Mouse (Mus musculus): Measurements from ENCODE around the gene Zfp654.
"Not testable (repeated sequence)": the region's sequence is repeated elsewhere in the genome, so short reads cannot be mapped to it uniquely, and the experiment has no call there.

Zfp654 gene

DNA sequence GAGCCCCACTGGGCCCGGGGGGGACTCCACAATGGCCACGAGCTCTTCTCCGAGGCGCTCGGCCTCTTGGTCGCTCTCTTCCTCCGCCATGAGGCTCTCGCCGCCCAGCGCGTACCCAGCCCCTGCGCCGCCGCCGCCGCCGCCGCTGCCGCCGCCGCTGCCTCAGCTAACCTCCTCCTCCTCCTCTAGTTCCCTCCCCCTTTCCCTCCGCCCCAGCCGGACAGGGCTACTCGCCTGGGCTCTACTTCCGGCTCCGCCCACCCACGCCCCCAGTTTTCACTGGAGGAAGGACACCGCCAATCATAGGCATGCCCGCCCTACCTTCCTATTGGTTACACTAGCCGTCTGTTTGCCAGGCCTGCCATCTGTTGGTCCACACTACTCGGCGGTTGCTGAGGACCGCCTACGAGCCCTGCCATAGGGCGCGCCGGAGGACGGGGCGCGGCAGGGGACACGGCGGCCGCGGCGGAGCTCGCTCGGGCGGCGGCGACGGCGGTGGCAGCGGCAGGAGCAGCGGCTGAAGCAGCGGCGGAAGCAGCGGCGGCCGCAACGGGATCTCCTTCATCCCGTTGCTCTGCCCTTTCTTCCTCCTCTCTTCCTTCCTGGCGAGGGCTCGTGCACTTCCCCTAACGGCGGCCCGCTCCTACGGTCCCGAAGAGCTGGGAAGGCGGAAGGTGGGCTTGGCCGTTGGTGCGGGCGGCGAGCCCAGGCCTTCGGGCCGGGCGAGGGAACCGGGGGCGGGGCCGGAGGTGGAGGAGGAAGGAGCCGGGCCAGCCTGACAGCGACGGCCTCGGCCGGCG, at the start of gene Zfp654, which contains the start of gene Cggbp1:
TSS of gene Zfp654 (minus strand) at position 90 of the 800 bp plus-strand sequence.
TSS of gene Cggbp1 (plus strand) at position 434 of the 800 bp plus-strand sequence.
- DNase-seq (ENCODE audit: low read depth, low spot score): peak; percentile 99

DNA sequence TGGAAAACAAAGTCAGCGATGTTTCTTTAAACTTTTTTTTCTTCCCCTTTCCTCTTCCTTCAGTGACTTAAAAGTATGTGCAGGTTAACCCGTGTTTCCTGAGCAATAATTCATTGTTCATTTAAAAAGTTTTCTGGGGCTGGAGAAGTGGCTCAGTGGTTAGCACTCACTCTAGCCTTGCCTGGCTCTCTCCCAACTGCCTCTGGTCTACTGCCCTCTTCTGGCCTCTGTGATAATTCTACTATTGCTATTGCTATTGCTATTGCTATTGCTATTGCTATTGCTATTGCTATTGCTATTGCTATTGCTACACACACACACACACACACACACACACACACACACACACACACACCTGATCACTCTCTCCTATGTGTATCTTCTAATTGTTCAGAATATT, 47.6 kb upstream of the Zfp654 start:
- no peak for DNase-seq (ENCODE audit: low read depth, low spot score)

DNA sequence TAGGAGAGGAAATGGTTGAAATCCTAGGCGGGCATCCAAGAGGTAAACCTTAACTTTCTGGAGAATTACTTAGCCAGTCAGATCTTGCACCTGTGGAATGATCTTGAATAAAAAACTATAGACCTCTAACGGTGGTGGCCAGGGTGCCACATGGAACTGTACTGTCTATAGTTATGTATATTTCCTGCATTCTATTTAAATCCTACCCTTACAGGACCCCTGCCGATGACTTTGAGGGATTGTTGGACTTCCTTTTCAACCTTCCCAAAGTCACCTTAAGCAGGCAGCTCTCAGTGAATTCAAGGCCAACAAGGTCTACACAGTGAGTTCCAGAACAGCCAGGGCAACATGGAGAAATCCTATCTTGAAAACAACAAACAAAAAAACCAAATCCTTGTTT, 38.0 kb upstream of the Zfp654 start:
- DNase-seq (ENCODE audit: low read depth, low spot score): no peak

DNA sequence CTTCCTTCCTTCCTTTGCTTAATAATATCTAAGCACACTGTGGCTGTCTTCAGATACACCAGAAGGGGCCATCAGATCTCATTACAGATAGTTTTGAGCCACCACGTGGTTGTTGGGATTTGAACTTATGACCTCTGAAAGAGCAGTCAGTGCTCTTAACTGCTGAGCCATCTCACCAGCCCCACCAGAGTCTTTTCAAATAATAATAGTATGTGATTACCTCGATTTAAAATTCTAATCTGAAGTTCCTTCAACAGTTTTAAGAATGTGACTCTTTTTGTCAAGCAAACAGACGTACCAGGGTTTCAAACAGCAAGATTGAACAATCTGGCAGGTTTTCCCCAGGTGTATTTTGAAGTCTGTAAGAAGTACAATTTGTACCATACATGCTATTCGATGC, 34.1 kb upstream of the Zfp654 start:
- no peak for DNase-seq (ENCODE audit: low read depth, low spot score)

DNA sequence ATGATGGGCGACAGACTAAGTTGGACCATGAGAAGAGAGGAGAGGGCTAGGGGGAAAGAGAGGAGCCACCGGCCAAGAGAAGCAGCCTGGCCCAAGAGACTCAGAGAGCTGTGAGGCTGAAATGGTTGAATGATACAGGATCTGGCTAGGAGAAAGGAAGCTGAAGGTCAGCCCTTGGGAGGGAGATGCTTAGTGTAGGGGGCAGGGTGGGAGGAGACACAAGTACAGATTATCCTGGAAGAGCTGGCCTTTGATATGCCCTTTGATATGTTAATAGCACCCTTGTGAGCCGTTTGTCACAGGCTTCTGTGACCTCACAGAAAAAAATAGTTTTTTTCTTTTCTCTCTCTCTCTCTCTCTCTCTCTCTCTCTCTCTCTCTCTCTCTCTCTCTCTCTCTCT, 33.7 kb upstream of the Zfp654 start:
- DNase-seq (ENCODE audit: low read depth, low spot score): no peak

DNA sequence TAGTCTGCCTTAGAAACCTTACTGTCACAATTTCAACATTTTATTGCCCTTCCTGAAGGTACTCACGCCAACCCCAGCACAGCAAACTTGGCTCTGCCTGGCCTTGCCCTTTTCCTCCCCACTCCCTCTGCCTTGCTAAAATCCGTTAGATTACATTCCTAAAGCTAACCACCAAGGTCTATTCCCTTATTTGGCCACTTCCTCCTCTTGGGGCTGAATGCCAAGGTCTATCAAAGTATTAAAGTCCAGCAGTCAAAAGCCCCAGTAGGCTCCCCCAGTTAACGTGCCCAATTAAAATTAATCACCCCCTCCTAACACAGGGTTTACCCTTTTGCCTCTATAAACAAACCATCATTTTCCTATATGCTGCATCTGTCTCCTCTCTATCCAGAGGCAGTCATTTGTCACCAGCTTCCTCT, 33.0 kb upstream of the Zfp654 start:
- DNase-seq (ENCODE audit: low read depth, low spot score): no peak

DNA sequence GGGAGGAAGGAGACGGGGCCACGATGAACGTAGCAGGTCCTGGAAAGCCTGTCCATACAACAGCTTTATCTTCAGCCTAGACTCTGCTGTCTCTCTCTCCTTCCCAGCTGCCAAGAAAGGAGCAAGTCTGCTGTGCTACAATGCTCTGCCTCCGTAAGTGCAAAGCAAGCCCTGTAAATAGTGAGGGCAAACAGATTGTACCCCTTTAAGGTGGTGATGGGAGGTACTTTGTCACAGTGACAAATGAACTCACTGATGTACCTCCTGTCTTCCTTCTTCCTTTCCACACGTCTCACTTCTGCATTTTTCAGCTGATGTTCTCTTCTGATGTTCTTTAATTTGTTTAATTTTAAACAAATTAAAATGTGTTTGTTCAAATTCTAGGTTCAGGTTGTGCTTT, 32.4 kb upstream of the Zfp654 start:
- no peak for DNase-seq (ENCODE audit: low read depth, low spot score)

DNA sequence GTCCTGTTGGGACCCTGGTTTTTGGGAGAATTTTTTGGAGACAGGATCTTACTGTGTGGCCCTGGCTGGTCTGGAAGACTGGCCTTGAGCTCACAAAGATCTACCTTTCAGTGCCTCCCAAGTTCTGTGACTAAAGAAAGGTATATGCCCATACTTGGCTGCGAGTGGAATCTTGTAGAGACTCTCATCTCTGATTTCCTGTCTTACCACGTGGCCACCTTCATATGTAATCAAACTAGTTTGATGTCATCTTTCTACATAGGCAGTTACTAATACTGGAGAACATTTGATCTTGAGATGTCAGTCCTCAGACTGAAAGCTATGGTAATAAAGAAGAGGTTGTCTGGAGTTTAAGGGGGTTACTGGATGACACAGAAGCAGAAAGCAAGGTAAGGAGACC, 30.0 kb upstream of the Zfp654 start:
- DNase-seq (ENCODE audit: low read depth, low spot score): no peak

DNA sequence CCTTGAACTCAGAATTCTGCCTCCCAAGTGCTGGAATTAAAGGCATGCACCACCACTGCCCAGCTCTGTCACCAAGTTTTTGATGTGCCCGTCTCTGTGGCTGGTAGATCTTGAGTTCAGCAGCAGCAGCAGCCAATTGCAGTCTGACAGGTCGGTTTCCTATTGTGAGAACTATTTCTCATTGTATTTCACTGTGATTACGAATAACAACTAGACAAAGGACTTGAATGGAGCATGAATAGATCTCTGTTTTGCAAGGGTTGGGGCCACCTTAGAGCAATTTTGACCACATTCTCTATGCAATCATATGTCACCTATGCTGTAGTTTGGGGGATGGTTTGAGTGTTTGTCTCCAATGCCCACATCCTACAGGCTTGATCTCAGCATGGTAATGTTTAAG, 29.5 kb upstream of the Zfp654 start:
- no peak for DNase-seq (ENCODE audit: low read depth, low spot score)

DNA sequence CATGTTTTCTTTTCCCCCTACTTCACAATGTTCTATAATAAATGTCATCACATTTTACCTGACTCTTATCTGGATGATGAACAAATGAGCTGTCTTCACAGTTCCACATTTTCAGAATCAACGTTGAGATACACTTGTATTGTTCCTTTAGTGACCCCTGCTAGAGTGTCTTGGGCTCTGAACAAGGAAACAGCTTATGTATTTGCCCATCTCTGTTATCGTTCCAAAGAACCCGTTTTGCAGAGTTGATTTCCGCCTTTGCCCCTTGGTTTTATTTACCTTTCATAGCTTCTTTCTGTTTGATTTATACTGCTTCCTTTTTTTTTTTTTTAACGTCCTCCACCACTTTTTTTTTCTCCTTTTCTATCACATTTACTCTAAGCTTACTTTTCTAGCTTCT, 28.3 kb upstream of the Zfp654 start:
- no peak for DNase-seq (ENCODE audit: low read depth, low spot score)

DNA sequence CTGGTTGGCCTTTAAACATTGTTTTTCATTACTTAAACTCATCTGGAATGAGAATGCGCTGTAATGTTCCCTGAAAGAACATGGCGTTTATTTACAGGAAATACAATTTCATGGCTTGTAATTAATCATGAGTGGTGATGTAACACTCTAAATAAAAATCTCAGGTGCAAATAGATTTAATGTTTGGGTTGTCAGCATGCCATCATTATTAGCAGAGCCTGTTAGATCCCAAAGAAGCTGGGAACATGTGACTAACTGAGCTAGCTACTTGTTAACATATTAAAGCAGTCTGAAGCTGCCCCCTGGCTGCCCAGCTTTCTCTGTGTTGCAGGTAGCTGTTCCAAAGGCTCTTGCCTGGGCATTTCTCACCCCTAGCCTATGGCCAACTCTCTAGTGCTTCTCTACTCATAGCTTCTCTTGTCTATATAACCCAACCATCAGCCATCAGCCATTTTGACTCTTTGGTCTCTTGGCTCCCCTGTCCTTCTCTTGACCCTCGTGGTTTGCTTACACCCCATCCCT, 27.2 kb upstream of the Zfp654 start:
- DNase-seq (ENCODE audit: low read depth, low spot score): no peak

DNA sequence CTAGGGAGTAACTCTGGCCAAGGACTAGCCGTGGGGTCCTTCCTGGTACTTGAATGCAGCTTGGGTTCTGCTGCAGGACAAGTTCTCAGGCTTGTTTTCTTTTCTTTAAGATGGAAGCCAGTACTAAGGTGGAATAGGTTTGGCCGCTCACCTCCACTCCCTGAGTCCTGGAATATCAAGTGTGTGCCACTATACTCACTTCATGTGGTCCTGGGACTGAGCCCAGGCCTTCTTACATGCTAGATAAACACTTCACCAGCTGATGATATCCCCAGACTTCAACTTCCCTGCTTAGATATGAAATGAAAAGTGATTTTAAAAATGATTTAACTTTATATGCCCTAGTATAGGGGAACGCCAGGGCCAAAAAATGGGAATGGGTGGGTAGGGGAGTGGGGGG, 25.9 kb upstream of the Zfp654 start:
- DNase-seq (ENCODE audit: low read depth, low spot score): no peak

DNA sequence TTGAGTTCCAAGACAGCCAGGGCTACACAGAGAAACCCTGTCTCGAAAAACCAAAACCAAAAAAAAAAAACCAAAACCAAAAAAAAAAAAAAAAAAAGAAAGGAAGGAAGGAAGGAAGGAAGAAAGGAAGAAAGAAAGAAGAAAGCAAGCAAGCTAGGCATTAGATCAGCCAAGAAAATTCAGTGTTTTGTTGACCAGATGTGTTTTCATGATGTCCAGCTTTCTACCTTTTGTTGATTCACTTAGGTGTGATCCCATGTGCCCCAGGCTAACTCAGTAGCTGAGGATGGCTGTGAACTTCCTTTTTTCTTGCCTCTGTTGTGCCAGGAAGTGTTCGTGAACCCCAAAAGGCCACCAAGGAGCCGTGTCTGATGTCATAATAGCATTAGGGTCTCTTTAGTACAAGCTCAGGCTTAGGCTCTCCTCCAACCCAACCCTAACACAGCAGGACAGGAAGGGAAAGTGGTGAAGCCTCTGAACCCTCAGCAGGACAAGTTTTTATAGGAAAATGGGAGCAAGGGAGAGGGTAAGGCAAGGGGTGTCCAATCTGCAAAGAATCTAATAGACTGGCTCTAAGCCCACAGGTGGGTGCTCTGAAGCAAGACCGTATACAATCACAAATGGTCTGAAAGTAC, 25.3 kb upstream of the Zfp654 start:
- DNase-seq (ENCODE audit: low read depth, low spot score): no peak

DNA sequence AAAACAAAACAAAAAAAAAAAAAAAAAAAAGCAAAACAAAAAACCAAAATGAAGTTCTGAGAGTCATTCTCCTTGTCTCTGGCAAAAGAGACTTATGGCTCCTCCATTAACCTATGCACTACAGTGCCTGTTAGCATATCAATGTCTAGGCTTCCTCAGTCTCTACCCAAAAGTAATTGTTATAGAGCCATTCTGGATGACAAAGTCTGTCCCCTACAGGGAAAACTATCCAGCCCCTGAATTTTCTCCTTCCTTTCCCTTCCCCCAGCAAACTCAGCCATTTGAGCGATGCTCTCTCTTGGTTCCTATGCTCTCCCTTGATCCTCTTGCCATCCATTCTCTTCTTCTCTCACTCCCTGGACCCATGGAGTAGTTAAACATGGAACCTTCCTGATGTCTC, 24.4 kb upstream of the Zfp654 start:
- no peak for DNase-seq (ENCODE audit: low read depth, low spot score)

DNA sequence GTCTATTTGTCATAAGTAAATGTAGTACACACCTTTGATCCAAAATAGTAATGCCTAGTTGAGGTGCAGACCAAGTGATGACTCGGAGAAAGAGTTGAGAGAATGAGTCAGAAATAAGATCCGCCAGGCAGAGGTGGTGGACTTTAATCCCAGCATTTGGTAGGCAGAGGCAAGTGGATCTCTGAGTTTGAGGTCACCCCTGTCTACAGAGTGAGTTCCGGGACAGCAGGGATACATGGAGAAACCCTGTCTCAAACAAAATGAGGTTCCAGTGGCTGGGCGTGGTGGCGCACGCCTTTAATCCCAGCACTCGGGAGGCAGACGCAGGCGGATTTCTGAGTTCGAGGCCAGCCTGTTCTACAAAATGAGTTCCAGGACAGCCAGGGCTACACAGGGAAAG, 23.9 kb upstream of the Zfp654 start:
- DNase-seq (ENCODE audit: low read depth, low spot score): no peak

DNA sequence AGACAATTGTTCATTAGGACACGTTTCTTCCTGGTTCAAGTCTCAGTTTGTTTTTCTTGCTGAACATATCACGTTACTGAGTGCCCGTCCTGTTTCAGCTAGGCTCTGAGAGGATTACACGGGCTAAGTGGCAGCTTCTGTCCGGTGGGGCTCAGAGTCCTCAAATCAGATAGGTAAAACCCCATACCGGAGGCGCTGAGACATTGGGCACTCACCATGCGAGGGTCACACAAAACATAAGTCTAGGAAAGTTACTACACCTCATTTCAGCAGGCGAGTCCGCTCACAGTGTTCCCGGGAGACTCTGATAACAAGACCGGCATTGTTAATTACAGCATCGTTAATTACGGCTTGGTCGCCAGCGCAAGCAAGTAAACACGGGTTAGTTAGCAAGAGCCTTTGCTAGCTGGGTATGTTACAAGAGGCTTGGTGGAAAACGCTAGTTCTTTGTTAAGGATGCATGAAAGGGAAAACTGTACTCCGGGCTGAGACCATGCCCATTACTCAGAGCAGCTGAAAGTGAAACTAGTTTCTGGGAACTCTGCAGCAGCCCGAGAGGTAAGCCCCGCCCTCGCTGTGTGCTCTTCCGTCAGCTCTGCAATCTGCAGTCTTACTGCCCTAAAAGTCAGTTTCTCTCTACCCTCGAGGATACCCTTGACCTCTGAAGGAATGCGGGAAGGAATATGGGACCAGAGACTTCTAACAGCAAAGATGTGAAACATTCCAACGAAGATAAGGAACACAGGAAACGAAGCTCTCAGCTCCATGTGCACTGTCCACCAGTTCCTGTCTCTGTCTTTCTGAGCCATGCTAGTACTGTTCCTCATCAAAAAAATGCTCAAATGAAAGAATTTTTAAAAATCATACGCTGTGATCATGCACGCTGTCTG, 22.2 kb upstream of the Zfp654 start:
- DNase-seq (ENCODE audit: low read depth, low spot score): no peak

DNA sequence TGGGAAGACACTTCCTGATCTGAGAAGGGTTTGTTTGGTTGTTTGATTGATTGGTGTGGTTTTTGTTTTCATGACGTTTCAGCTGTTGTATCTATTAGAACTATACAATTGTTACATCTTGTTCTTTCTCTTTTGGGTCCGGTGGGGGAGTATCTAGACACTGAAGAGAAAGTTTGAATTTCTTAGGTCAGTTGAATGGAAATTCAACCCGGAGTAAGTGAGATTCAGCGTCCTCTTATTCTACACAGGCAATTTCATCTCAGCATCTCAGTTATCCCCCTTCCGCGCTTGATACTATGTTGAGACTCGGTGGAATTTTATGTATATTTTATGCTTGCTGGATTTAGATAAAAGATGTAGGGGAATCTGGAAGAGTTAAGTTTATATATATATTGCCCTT, 21.4 kb upstream of the Zfp654 start:
- DNase-seq (ENCODE audit: low read depth, low spot score): no peak

DNA sequence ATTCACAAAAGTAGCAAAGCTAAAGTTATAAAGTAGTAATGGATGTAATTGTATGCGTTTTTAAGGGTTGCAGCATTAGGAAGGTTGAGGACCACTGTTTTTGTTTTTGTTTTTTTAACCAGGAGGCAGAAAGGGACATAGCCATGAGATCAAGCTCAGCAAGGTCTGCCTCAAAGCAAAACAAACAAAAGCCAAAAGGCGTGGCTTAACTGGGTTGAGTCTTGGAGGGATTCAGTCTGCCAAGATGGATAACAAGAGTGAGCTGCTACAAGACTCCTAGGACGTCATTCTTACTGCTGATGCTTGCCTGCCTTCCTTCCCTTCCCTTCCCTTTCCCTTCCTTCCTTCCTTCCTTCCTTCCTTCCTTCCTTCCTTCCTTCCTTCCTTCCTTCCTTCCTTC, 20.8 kb upstream of the Zfp654 start:
- DNase-seq (ENCODE audit: low read depth, low spot score): no peak

DNA sequence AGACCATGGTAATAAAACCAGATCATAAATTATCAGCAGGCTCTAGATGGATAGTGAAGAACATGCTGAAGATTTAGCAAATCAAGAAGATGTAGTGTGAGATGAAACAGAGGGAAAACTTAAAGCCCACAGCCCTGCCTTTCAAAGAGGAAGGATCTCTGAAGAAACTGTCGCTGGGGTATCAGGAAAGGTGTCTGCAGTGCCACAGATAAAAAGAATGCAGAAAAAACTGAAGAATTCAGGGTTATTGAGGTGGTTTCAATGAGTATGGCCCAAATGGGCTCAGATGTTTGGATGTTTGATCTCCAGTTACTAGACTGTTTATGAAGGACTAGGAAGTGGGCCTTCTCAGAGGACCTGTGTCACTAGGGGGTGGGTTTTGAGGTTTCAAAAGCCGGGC, 18.2 kb upstream of the Zfp654 start:
- DNase-seq (ENCODE audit: low read depth, low spot score): no peak

DNA sequence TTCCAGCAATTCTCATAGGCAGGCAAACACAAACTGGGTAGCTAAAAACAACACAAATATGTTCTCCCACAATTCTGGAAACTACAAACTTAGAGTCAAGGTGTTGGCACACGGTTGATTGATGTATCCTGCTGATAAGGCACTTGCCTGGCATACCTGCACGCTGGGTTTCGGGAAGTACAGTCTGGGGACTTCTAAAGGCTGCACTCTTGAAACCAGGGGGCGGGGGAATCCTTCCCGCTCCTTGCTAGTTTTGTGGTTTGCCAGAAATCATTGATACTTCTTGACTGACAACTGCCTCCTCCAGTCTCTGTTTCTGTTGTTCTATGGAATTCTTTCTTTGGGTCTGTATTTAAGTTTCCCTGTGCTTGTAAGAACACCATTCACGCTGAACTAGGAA, 17.2 kb upstream of the Zfp654 start:
- DNase-seq (ENCODE audit: low read depth, low spot score): no peak

DNA sequence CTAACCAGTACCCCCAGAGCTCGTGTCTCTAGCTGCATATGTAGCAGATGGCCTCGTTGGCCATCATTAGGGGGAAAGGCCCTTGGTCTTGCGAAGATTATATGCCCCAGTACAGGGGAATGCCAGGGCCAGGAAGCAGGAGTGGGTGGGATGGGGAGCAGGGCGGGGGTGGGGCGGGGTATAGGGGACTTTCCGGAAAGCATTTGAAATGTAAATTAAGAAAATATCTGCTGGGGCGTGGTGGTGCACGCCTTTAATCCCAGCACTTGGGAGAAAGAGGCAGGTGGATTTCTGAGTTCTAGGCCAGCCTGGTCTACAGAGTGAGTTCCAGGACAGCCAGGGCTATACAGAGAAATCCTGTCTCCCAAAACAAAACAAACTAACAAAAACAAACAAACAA, 14.4 kb upstream of the Zfp654 start:
- not testable (repeated sequence) for DNase-seq (ENCODE audit: low read depth, low spot score)

DNA sequence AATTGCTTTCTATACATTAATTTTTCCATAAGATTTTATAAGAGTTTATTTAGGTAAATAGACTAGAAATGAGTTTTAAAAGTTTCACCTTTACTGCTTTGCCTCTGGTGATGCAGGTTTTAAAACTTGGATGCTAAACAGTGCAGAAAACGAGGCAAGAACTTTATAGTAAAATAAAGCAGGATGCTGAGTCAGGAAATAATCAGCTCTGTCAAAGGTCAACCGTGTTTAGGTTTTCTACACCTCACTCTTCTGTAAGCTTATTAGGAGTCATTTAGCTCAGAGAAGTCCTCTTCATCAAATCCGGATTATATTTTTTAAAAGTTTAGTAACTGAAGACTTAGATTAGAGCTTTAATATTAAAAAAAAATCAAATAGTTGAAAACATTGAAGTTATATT, 5.5 kb upstream of the Zfp654 start:
- DNase-seq (ENCODE audit: low read depth, low spot score): no peak

Data from brain, embryonic 18.5 days (tissue).